Mouse (Mus musculus) liver, embryonic 14.5 days (tissue): ENCODE data around the gene Paqr4.

Experiments used
- CTCF ChIP-seq: IDR thresholded peaks from 2 replicates; pipeline ENCODE4 v1.5.1; 2016; ENCODE audit warnings: antibody characterized with exemption, low read depth, control low read depth
- EP300 ChIP-seq: IDR thresholded peaks from 2 replicates; pipeline ENCODE4 v1.6.1; 2016; ENCODE audit warnings: antibody characterized with exemption, low read depth

- TF ChIP-seq CTCF: no peak
- no peak for TF ChIP-seq EP300
Measured at GRCm38 (mm10) chr17:23760231-23760630, 19.6 kb upstream of the Paqr4 start.
